Mouse (Mus musculus) spleen, postnatal 14 days (tissue): Measurements from ENCODE around the gene Nt5c3.
"Not testable (repeated sequence)": the region's sequence is repeated elsewhere in the genome, so short reads cannot be mapped to it uniquely, and the experiment has no call there.

Experiments
- DNase-seq, 2 experiments: peaks; one replicate each; pipeline ENCODE4 v3.0.0; 2021 to 2022; ENCODE audit warnings: low spot score in 2 of 2

Nt5c3 gene

GRCm38 (mm10) chr6:56904330-56904729, 19.4 kb downstream of the Nt5c3 start:
- no peak for DNase-seq

- DNase-seq: no peak
Observed at GRCm38 (mm10) chr6:56903831-56904230, 19.9 kb downstream of the Nt5c3 start.

- peak; percentile 28 to 49 for DNase-seq
Observed at GRCm38 (mm10) chr6:56902606-56903520, 20.9 kb downstream of the Nt5c3 start.

- peak; percentile 62 to 71 for DNase-seq
Observed at GRCm38 (mm10) chr6:56901824-56902386, 21.8 kb downstream of the Nt5c3 start.

- DNase-seq: no peak
Observed at GRCm38 (mm10) chr6:56901336-56901735, 22.4 kb downstream of the Nt5c3 start.

- no peak for DNase-seq
Observed at GRCm38 (mm10) chr6:56899601-56900000, 24.1 kb downstream of the Nt5c3 start.

GRCm38 (mm10) chr6:56890762-56891161, 33.0 kb downstream of the Nt5c3 start:
- DNase-seq: no peak

- no peak for DNase-seq
Observed at GRCm38 (mm10) chr6:56888561-56888960, 35.2 kb downstream of the Nt5c3 start.

- DNase-seq: no peak
Observed at GRCm38 (mm10) chr6:56879352-56879955, 44.3 kb downstream of the Nt5c3 start.

- DNase-seq: no peak
Observed at GRCm38 (mm10) chr6:56877985-56878384, 45.7 kb downstream of the Nt5c3 start.

- DNase-seq: no peak
Observed at GRCm38 (mm10) chr6:56876870-56877269, 46.9 kb downstream of the Nt5c3 start.

- no peak for DNase-seq
Observed at GRCm38 (mm10) chr6:56870027-56870426, 53.7 kb downstream of the Nt5c3 start.

- no peak for DNase-seq
Observed at GRCm38 (mm10) chr6:56868565-56868964, 55.2 kb downstream of the Nt5c3 start.

- not testable (repeated sequence) for DNase-seq
Observed at GRCm38 (mm10) chr6:56866899-56867298, 56.8 kb downstream of the Nt5c3 start.

- DNase-seq: no peak
Observed at GRCm38 (mm10) chr6:56860205-56860848, 63.4 kb downstream of the Nt5c3 start.

GRCm38 (mm10) chr6:56856748-56857147, 67.0 kb downstream of the Nt5c3 start:
- DNase-seq: no peak

- DNase-seq: no peak
Observed at GRCm38 (mm10) chr6:56854803-56855202, 68.9 kb downstream of the Nt5c3 start.

- no peak for DNase-seq
Observed at GRCm38 (mm10) chr6:56850315-56850714, 73.4 kb downstream of the Nt5c3 start.

GRCm38 (mm10) chr6:56848974-56849373, 74.8 kb downstream of the Nt5c3 start:
- no peak for DNase-seq

- no peak for DNase-seq
Observed at GRCm38 (mm10) chr6:56844365-56844764, 79.4 kb downstream of the Nt5c3 start.

- no peak for DNase-seq
Observed at GRCm38 (mm10) chr6:56843229-56843628, 80.5 kb downstream of the Nt5c3 start.

GRCm38 (mm10) chr6:56837621-56838020, 86.1 kb downstream of the Nt5c3 start:
- DNase-seq: no peak
